Mouse (Mus musculus) testis, adult 2 months (tissue): ENCODE data around the gene Fbxw9.

ENCODE experiments used
- CTCF ChIP-seq: fragments of 200-500 bp; IDR thresholded peaks from 2 replicates; pipeline ENCODE4 v1.5.1; 2012; ENCODE audit warnings: low read depth, mild to moderate bottlenecking, inconsistent platforms, low read length, moderate library complexity; ENCODE audit not compliant: control insufficient read depth, insufficient read depth, insufficient replicate concordance
- POLR2A ChIP-seq: fragments of 200-500 bp; IDR thresholded peaks from 2 replicates; pipeline ENCODE4 v1.6.1; 2012; ENCODE audit warnings: low read depth, mild to moderate bottlenecking, inconsistent platforms, low read length, moderate library complexity; ENCODE audit not compliant: control insufficient read depth

DNA sequence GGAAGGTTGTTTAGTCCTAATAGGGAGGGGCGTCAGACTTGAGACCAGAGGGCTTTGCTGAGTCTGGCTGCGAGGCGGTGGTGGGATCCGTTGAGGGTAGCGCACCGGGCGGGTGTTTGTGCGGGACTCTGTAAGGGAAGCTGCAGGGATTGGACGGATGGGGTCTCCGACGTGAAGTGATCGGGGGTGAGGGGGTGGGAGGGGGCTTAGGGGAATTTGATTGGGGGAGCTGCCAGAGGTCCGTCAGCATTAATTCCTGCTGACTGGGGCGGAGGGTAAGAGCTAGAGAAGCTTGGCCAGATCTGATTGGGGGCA lies 22.5 kb upstream of the Fbxw9 start:
- no peak for TF ChIP-seq CTCF
- TF ChIP-seq POLR2A, result no peak
